Mouse (Mus musculus) Patski (cell line): ENCODE measurements around the gene Olfr883. TPM values are rescaled to one million over a fixed set of nuclear protein-coding genes. Genes with fewer than 3 reads are reported as not detected.

Experiments
- ATAC-seq: fragments of 100-300 bp; one replicate; pipeline ENCODE4 v1.8.0; 2021
- CTCF ChIA-PET: fragments of 350-600 bp; sonication (Branson Sonifier 250); formaldehyde crosslinking; loops from one replicate; lab custom pipeline; 2022; ENCODE audit warnings: inconsistent platforms; lab: Charles Lee
- POLR2A ChIA-PET: fragments of 350-600 bp; sonication (Branson Sonifier 250); formaldehyde crosslinking; loops from one replicate; lab custom pipeline; 2022; ENCODE audit warnings: antibody characterized with exemption, inconsistent platforms; lab: Charles Lee
- DNase-seq: peaks from one replicate; pipeline ENCODE4 v3.0.0-alpha.2; 2011; ENCODE audit warnings: low read depth, low spot score
- H3K27me3 ChIP-seq: fragments of 371-371 bp; one replicate; pipeline ENCODE4 v1.5.1; 2021
- CTCF ChIP-seq: fragments of 100-300 bp; IDR thresholded peaks from one replicate; pipeline ENCODE4 v1.5.1; 2021
- in situ Hi-C: fragments of 300-500 bp; cut with MboI; formaldehyde crosslinking; loops from 3 replicates; pipeline ENCODE4 v1.11.1; 2018; ENCODE audit warnings: low pct_unique_long_range_greater_than_20kb, mixed read lengths
- polyA plus RNA-seq: library from polyadenylated mRNA; unstranded; gene quantifications from one replicate; pipeline ENCODE4 v1.2.3, GENCODE M21; 2021

Olfr883 gene
- not detected for polyA plus RNA-seq

GRCm38 (mm10) chr9:38025508-38025907 lies at the start of gene Olfr883:
TSS of gene Olfr883 (plus strand) at chr9:38025808.
- POLR2A ChIA-PET = no interaction called here
- CTCF ChIA-PET = no interaction called here
- no peak for DNase-seq
- H3K27me3 ChIP-seq = no peaks in the 10 kb centered on the region
- TF ChIP-seq CTCF = no peak
- no peak for ATAC-seq
- in situ Hi-C loops = no loop called here

- ChIA-PET POLR2A (no interaction called here), CTCF (no interaction called here)
- DNase-seq (no peak), ATAC-seq (no peak)
- H3K27me3 ChIP-seq = peaks cover 10% of the 10 kb centered on the region
- no peak for TF ChIP-seq CTCF
- in situ Hi-C loops = no loop called here
Measured at GRCm38 (mm10) chr9:37991525-37991924, 34.1 kb upstream of the Olfr883 start, which contains the start of gene Olfr881. TSS of gene Olfr881 (plus strand) at chr9:37991825.

GRCm38 (mm10) chr9:37998581-37999204 lies 26.9 kb upstream of the Olfr883 start:
- TF ChIP-seq CTCF = peak; percentile 36
- H3K27me3 ChIP-seq = peaks cover 9% of the 10 kb centered on the region
- ChIA-PET CTCF (interaction anchor here (1.0 kb wide), 1 partner anchor 17 kb away, joined by 3 read pairs; no protein-coding TSS in a partner anchor), POLR2A (interaction anchor here (0.5 kb wide), 1 partner anchor 137 kb away, joined by 4 read pairs; no protein-coding TSS in a partner anchor)
- no peak for ATAC-seq
- in situ Hi-C loops = no loop called here
- no peak for DNase-seq

GRCm38 (mm10) chr9:38000021-38000420 lies 25.6 kb upstream of the Olfr883 start:
- in situ Hi-C loops = no loop called here
- POLR2A ChIA-PET = no interaction called here
- peaks cover 9% of the 10 kb centered on the region for H3K27me3 ChIP-seq
- CTCF ChIA-PET = no interaction called here
- DNase-seq = no peak
- no peak for TF ChIP-seq CTCF
- ATAC-seq = no peak

- DNase-seq = no peak
- POLR2A ChIA-PET = no interaction called here
- H3K27me3 ChIP-seq = no peaks in the 10 kb centered on the region
- no peak for TF ChIP-seq CTCF
- in situ Hi-C loops = no loop called here
- no peak for ATAC-seq
- CTCF ChIA-PET = no interaction called here
Measured at GRCm38 (mm10) chr9:38046255-38046654, 20.6 kb downstream of the Olfr883 start, which contains the start of gene Olfr884. TSS of gene Olfr884 (plus strand) at chr9:38046555.

GRCm38 (mm10) chr9:38061022-38061421 lies 35.4 kb downstream of the Olfr883 start, which contains the start of gene Olfr885:
TSS of gene Olfr885 (plus strand) at chr9:38061322.
- DNase-seq (no peak), ATAC-seq (no peak)
- in situ Hi-C loops = no loop called here
- POLR2A ChIA-PET = no interaction called here
- H3K27me3 ChIP-seq = no peaks in the 10 kb centered on the region
- CTCF ChIA-PET = no interaction called here
- no peak for TF ChIP-seq CTCF

Other genes with a start within 250 kb of the Olfr883 start
- gene Olfr876, start 222.8 kb upstream of the Olfr883 start, polyA plus RNA-seq = not detected
- gene Olfr877, start 171.5 kb upstream of the Olfr883 start, polyA plus RNA-seq = not detected
- gene Olfr145, start 129.1 kb upstream of the Olfr883 start, polyA plus RNA-seq = not detected
- not detected for gene Olfr878, start 108.0 kb upstream of the Olfr883 start, polyA plus RNA-seq
- gene Olfr881, start 34.0 kb upstream of the Olfr883 start, polyA plus RNA-seq = not detected
- gene Olfr884, start 20.7 kb downstream of the Olfr883 start, polyA plus RNA-seq = not detected
- not detected for gene Olfr885, start 35.5 kb downstream of the Olfr883 start, polyA plus RNA-seq
- gene Olfr887, start 58.3 kb downstream of the Olfr883 start, polyA plus RNA-seq = not detected
- not detected for gene Olfr888, start 82.3 kb downstream of the Olfr883 start, polyA plus RNA-seq
- gene Olfr889, start 89.4 kb downstream of the Olfr883 start, polyA plus RNA-seq = 0.05 TPM
- not detected for gene Olfr890, start 116.7 kb downstream of the Olfr883 start, polyA plus RNA-seq
- not detected for gene Olfr891, start 155.0 kb downstream of the Olfr883 start, polyA plus RNA-seq
- gene Olfr893, start 182.6 kb downstream of the Olfr883 start, polyA plus RNA-seq = not detected
- gene Olfr894, start 192.2 kb downstream of the Olfr883 start, polyA plus RNA-seq = not detected
- gene Olfr143, start 227.0 kb downstream of the Olfr883 start, polyA plus RNA-seq = not detected
- not detected for gene Olfr895, start 242.0 kb downstream of the Olfr883 start, polyA plus RNA-seq